Mouse (Mus musculus) kidney, adult 2 months (tissue): ENCODE measurements around the gene Cltc. TPM values are rescaled to one million over a fixed set of nuclear protein-coding genes. Genes with fewer than 3 reads are reported as not detected.
A peak's percentile ranks its signal among the peaks of the same experiment; 100 is the strongest.
"Not testable (repeated sequence)": the region's sequence is repeated elsewhere in the genome, so short reads cannot be mapped to it uniquely, and the experiment has no call there.

Experiments
- DNase-seq: peaks from one replicate; pipeline ENCODE4 v3.0.0; 2021
- H3K27ac ChIP-seq: fragments of 200-500 bp; 2 replicates; pipeline ENCODE4 v1.5.1; 2012; ENCODE audit warnings: low read depth, low read length, control low read depth, inconsistent platforms; ENCODE audit not compliant: insufficient read depth
- H3K27me3 ChIP-seq: fragments of 200-500 bp; replicated peaks from 2 replicates; pipeline ENCODE4 v1.6.1; 2012; ENCODE audit warnings: mild to moderate bottlenecking, moderate library complexity, low read length, inconsistent platforms; ENCODE audit not compliant: control insufficient read depth, insufficient read depth
- H3K36me3 ChIP-seq: fragments of 200-500 bp; 2 replicates; pipeline ENCODE4 v1.6.1; 2012; ENCODE audit warnings: mild to moderate bottlenecking, moderate library complexity, low read length, inconsistent platforms; ENCODE audit not compliant: control insufficient read depth, insufficient read depth
- H3K4me1 ChIP-seq: fragments of 200-500 bp; 2 replicates; pipeline ENCODE4 v1.6.1; 2011; ENCODE audit warnings: low read length; ENCODE audit not compliant: control insufficient read depth, insufficient read depth
- H3K4me3 ChIP-seq: fragments of 200-500 bp; 2 replicates; pipeline ENCODE4 v1.5.1; 2011; ENCODE audit warnings: mild to moderate bottlenecking, low read depth, low read length, control low read depth; ENCODE audit not compliant: insufficient read depth
- CTCF ChIP-seq: fragments of 200-500 bp; conservative IDR thresholded peaks from 2 replicates; pipeline ENCODE4 v1.5.1; 2011; ENCODE audit warnings: low read depth, mild to moderate bottlenecking, control low read depth, low read length, moderate library complexity, mixed read lengths; ENCODE audit not compliant: insufficient read depth, insufficient read length
- POLR2A ChIP-seq: fragments of 200-500 bp; IDR thresholded peaks from one replicate; pipeline ENCODE4 v1.6.1; 2011; ENCODE audit warnings: low read depth, low read length, control low read depth
- WGBS: fragments of 180-500 bp; shearing (Covaris S2); methylation state at CpG from one replicate; pipeline ENCODE4 v1.1.7; 2018; 5-methylcytosine and 5-hydroxymethylcytosine counted together
- polyA plus RNA-seq: library from polyadenylated mRNA; depleted of rRNA; stranded (reverse); fragments of >200 nt; gene quantifications from 2 replicates; pipeline ENCODE4 v1.2.3, GENCODE M21; 2012

Gene Cltc
- polyA plus RNA-seq, 1 experiment, result 107 TPM

DNA sequence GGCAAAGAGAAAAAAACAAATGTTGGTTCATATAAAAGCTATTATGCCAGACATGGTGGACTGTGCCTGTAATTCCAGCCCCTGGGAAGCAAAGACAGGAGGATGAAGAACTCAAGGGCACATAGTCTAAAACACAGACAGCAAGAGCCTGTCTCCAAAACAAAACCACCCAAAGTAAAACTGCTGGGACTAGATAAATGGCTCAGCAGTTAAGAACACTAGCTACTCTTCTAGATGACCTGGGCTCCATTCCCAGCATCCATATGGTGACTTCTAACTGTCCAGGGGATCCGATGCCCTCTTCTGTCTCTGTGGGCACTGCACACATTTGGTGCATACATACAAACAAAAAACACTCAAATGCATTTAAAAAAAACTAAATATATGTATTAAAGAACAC is 6.4 kb downstream of the Cltc start:
- no peak overlapping the region for H3K27ac ChIP-seq
- WGBS, result 87% methylated on average over 1 of the region's 1 CpGs
- peaks cover 24% of the 10 kb centered on the region; the same call in 1 of the 2 replicates for H3K4me1 ChIP-seq
- no peak for DNase-seq
- H3K27me3 ChIP-seq, result no peaks in the 10 kb centered on the region
- H3K4me3 ChIP-seq, result no peak overlapping the region
- no peaks in the 10 kb centered on the region for H3K36me3 ChIP-seq
- TF ChIP-seq CTCF, result no peak
- no peak for TF ChIP-seq POLR2A

DNA sequence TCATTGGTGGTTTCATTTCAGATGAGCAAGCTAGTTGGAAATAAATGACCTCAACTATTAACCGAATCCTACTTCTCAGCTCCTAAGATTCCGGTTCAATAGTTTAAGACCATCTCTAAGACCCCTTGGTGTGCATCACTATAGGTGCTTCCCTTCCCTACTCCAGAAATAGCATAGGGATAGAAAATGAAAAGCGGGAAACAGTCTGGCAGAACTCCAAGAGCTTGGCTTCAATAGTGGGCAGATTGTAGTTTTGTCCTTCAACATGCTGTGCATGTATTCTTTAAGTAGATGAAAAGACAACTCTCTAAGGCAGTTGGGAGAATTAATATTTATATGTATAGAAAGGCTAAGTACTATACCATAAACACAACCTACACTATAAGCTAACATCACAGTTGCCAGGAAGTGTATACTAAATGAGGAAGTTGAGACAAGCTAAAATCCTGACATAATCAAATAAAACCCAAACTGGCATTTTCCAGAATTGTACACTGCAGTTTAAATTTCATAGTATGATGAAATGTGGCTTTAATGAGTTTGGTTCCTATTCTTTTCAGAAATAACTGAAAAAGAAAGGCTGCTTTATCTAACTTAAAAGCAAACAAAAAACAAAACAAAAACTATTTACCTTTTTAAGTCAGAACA is 7.5 kb downstream of the Cltc start:
- DNase-seq, result no peak
- peak overlapping the region; percentile 23; the same call in 1 of the 2 replicates for H3K27ac ChIP-seq
- no peak for TF ChIP-seq CTCF
- no peak for TF ChIP-seq POLR2A

DNA sequence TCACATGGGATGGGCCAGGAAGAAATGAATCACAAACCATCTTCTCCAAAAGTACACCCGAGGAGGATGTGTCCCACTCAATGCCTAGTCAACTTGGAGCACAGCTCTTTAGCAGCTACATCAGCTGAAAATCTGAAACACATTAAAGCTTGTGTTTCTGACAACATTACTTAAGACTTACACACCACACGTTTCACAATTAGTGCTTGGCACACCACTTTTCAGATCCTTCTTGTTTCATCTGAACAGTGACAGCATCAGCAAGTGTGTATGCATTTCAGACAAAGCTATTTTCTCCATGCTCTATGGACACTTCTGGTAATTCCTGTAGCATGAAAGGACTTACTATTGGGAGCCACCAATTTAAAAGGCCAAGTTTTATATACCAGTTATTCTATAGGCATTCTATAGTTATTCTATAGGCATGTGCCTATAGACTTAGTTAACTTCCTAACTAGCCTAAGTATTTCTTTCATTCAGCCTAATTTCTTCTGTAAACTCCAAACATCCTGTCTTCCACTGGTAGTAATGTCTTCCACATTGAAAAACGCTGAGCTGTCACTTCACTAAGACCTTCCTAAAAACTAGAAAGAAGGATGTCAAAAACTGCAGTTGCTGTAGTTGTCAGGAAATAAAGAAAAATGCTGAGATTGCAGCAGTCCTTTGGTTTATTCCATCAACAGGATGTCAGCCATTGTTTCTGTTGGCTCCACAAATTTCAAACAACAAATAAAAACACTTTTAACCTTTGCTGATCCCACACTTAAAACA is 11.5 kb downstream of the Cltc start:
- DNase-seq, result no peak
- H3K27me3 ChIP-seq, result no peaks in the 10 kb centered on the region
- H3K4me3 ChIP-seq, result no peak overlapping the region
- TF ChIP-seq CTCF, result no peak
- no peak for TF ChIP-seq POLR2A
- WGBS, result 28% methylated on average over 3 of the region's 3 CpGs
- H3K36me3 ChIP-seq, result no peaks in the 10 kb centered on the region
- H3K27ac ChIP-seq, result peak overlapping the region; percentile 56
- peaks cover 32% of the 10 kb centered on the region for H3K4me1 ChIP-seq

More for the DNA sequence above, 7.5 kb downstream of the Cltc start:
- Histone ChIP-seq H3K4me1 (peaks cover 32% of the 10 kb centered on the region; the same call in 1 of the 2 replicates), H3K27me3 (no peaks in the 10 kb centered on the region), H3K4me3 (no peak overlapping the region), H3K36me3 (no peaks in the 10 kb centered on the region)
- WGBS, result 14% methylated on average over 3 of the region's 3 CpGs

DNA sequence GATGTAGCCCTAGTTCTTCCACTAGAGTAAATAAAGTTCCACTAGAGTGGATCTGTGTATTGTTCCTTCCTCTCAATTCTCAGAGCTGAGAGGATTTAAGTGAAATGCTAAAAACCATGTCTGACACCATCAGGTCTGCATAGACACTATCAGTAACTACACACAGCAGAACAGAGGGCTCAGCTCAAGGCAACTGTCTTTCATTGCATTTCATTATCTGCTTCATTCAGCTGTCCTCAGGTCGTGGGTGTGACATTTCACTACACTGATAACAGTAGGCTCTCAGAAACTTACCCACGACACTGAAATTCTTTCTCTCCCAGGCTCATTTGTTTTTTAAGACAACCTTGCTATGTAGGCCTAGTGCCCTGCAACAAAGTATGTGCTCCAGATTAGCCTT is 14.8 kb downstream of the Cltc start:
- no peak overlapping the region for H3K27ac ChIP-seq
- no peak overlapping the region for H3K4me3 ChIP-seq
- no peak for DNase-seq
- H3K36me3 ChIP-seq, result no peaks in the 10 kb centered on the region
- WGBS, result 20% methylated on average over 2 of the region's 2 CpGs
- TF ChIP-seq POLR2A (no peak), CTCF (no peak)
- peaks cover 36% of the 10 kb centered on the region for H3K4me1 ChIP-seq
- H3K27me3 ChIP-seq, result no peaks in the 10 kb centered on the region

DNA sequence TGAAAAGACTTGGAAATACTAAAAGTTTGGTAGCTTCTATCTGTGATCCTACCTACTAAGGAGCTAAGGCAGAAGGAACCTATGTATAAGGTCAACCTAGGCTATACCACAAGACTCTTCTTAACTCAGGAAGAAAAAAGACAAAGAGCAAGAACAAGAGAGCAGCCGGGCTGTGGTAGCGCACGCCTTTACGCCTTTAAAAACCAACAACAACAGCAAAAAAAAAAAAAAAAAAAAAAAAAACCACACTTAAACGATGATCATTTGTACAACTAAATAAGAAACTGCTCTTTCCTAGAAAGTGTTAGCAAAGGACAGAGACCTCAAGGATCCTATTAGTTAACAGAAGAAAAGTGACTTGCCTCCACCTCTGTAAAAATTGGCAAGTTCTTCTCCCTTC is 15.9 kb downstream of the Cltc start:
- no peak for TF ChIP-seq POLR2A
- TF ChIP-seq CTCF, result no peak
- WGBS, result 70% methylated on average over 5 of the region's 5 CpGs
- peaks cover 2% of the 10 kb centered on the region; the same call in 1 of the 2 replicates for H3K36me3 ChIP-seq

GRCm38 (mm10) chr11:86739470-86739869 is 17.9 kb downstream of the Cltc start:
- Histone ChIP-seq H3K36me3 (peaks cover 3% of the 10 kb centered on the region; the same call in 1 of the 2 replicates), H3K4me3 (no peak overlapping the region), H3K27ac (no peak overlapping the region), H3K4me1 (peaks cover 26% of the 10 kb centered on the region), H3K27me3 (no peaks in the 10 kb centered on the region)
- DNase-seq, result no peak
- TF ChIP-seq CTCF (no peak), POLR2A (no peak)
- WGBS, result 37% methylated on average over 2 of the region's 2 CpGs

More for the DNA sequence above, 15.9 kb downstream of the Cltc start:
- Histone ChIP-seq H3K27me3 (no peaks in the 10 kb centered on the region), H3K4me1 (peaks cover 35% of the 10 kb centered on the region), H3K4me3 (no peak overlapping the region), H3K27ac (no peak overlapping the region)
- no peak for DNase-seq

DNA sequence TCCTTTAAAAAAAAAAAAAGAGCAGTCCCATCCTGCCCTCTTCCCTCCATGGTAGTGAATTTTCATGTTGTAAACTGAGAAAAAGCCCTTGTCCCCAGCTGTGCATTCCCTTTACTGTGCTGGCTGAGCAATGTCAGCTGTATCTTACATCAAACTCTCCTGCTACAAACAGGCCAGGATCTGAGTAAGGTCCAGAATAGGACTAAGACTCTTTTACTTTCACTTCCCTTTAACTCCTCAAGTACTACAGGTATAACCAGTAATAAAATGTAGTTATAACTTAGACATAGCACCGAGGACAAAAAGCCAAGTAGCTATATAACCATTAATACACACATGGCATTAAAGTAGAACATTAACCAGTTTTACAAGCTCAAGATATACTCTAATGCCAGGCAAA is 18.4 kb downstream of the Cltc start:
- 41% methylated on average over 1 of the region's 1 CpGs for WGBS
- Histone ChIP-seq H3K4me3 (no peak overlapping the region), H3K27me3 (no peaks in the 10 kb centered on the region), H3K36me3 (peaks cover 3% of the 10 kb centered on the region; the same call in 1 of the 2 replicates), H3K27ac (no peak overlapping the region), H3K4me1 (peaks cover 25% of the 10 kb centered on the region)
- no peak for DNase-seq
- TF ChIP-seq POLR2A, result no peak
- no peak for TF ChIP-seq CTCF

- H3K27ac ChIP-seq, DNase-seq, H3K4me3 ChIP-seq, H3K27me3 ChIP-seq, H3K36me3 ChIP-seq: not testable (repeated sequence)
- 94% methylated on average over 1 of the region's 1 CpGs for WGBS
- H3K4me1 ChIP-seq, result peaks cover 23% of the 10 kb centered on the region
Measured at GRCm38 (mm10) chr11:86738308-86738707, 19.1 kb downstream of the Cltc start.
